Mouse (Mus musculus) cortical plate, adult 2 months (tissue): ENCODE measurements around the gene Pnpla5. TPM values are rescaled to one million over a fixed set of nuclear protein-coding genes. Genes with fewer than 3 reads are reported as not detected.
"Not testable (repeated sequence)": the region's sequence is repeated elsewhere in the genome, so short reads cannot be mapped to it uniquely, and the experiment has no call there.

ENCODE experiments used
- H3K27ac ChIP-seq: fragments of 200-500 bp; 2 replicates; pipeline ENCODE4 v1.5.1; 2012; ENCODE audit warnings: low read length, control low read depth, inconsistent platforms; ENCODE audit not compliant: insufficient read depth
- H3K4me1 ChIP-seq: fragments of 200-500 bp; 2 replicates; pipeline ENCODE4 v1.6.1; 2011; ENCODE audit warnings: low read length; ENCODE audit not compliant: control insufficient read depth, insufficient read depth
- H3K4me3 ChIP-seq: fragments of 200-500 bp; 2 replicates; pipeline ENCODE4 v1.5.1; 2011; ENCODE audit warnings: mild to moderate bottlenecking, low read length, control low read depth; ENCODE audit not compliant: insufficient read depth
- CTCF ChIP-seq: fragments of 200-500 bp; IDR thresholded peaks from 2 replicates; pipeline ENCODE4 v1.5.1; 2011; ENCODE audit warnings: mild to moderate bottlenecking, control low read depth, low read length; ENCODE audit not compliant: insufficient read depth; ENCODE audit errors: extremely low read depth
- POLR2A ChIP-seq: fragments of 200-500 bp; IDR thresholded peaks from 2 replicates; pipeline ENCODE4 v1.6.1; 2011; ENCODE audit warnings: mild to moderate bottlenecking, low read length, control low read depth; ENCODE audit not compliant: insufficient read depth; ENCODE audit errors: extremely low read depth
- polyA plus RNA-seq: library from polyadenylated mRNA; depleted of rRNA; stranded (reverse); fragments of >200 nt; gene quantifications from 2 replicates; pipeline ENCODE4 v1.2.3, GENCODE M21; 2012; rRNA removed

The Pnpla5 gene
- not detected in 2 replicates for polyA plus RNA-seq

DNA sequence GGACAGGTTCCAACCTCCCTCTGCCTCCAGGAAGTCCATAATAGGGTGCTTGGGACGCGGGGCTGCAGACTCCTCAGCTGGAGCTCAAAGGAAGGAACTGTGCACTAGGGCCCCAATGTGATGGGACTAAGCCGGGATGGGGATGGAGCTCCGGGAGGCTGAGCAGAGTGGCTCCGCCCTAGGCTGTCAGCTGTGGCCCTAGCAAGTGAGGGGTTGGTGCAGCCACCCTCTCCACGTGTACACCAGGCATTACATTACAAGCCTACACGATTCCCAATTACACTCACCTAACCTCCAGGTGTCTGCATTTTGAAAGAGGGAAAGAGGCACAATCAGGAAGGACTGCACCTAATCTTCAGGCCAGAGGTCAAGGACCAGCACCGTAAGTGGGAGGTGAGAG lies at the start of gene Pnpla5:
TSS of gene Pnpla5 (minus strand) at position 101 of the 400 bp plus-strand sequence.
- H3K4me3 ChIP-seq: no peak within 1 kb of the TSS
- H3K27ac ChIP-seq: no peak within 1 kb of the TSS
- H3K4me1 ChIP-seq: no peaks in the 10 kb centered on the region
- no peak for TF ChIP-seq POLR2A
- TF ChIP-seq CTCF: no peak

DNA sequence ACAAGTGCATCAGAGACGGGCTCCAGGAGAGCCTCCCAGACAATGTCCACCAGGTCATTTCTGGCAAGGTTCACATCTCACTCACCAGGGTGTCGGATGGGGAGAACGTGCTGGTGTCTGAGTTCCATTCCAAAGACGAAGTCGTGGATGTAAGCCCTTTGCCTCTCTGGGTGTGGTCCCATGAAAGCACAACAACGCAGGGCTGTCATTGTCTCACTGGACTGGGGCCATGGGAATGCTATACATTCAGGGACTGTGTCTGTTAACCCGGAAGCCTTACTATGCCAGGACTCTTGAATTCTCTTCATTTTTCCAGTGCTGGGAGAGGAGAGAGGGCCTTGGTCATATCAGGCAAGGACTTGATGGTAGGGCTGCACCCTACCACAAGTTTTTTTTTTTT lies 48.2 kb upstream of the Pnpla5 start:
- TF ChIP-seq POLR2A (no peak), CTCF (no peak)
- H3K4me3 ChIP-seq: no peak overlapping the region
- H3K4me1 ChIP-seq: no peaks in the 10 kb centered on the region
- no peak overlapping the region for H3K27ac ChIP-seq

DNA sequence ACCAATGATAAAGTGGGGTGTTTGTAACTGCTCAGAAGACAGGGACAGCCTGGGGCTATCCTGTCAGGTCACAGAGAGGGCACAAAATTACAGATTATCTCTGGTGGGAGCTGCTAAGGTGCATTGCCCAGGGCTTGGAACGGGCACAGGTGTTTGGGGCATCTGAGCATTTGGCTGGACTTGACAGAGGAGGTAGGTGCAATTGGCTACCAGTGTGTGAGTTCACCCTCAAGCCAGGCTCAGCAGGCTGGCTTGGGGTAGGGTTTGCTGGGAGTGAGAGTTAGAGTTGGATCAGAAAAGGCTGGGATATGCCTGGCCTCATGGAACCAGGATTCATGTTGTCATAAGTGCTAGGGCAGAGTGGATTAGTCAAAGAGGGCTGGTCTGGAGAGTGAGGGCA lies 46.5 kb upstream of the Pnpla5 start:
- no peak overlapping the region for H3K27ac ChIP-seq
- H3K4me3 ChIP-seq: no peak overlapping the region; the same call in 1 of the 2 replicates
- no peak for TF ChIP-seq POLR2A
- no peak for TF ChIP-seq CTCF
- no peaks in the 10 kb centered on the region for H3K4me1 ChIP-seq

DNA sequence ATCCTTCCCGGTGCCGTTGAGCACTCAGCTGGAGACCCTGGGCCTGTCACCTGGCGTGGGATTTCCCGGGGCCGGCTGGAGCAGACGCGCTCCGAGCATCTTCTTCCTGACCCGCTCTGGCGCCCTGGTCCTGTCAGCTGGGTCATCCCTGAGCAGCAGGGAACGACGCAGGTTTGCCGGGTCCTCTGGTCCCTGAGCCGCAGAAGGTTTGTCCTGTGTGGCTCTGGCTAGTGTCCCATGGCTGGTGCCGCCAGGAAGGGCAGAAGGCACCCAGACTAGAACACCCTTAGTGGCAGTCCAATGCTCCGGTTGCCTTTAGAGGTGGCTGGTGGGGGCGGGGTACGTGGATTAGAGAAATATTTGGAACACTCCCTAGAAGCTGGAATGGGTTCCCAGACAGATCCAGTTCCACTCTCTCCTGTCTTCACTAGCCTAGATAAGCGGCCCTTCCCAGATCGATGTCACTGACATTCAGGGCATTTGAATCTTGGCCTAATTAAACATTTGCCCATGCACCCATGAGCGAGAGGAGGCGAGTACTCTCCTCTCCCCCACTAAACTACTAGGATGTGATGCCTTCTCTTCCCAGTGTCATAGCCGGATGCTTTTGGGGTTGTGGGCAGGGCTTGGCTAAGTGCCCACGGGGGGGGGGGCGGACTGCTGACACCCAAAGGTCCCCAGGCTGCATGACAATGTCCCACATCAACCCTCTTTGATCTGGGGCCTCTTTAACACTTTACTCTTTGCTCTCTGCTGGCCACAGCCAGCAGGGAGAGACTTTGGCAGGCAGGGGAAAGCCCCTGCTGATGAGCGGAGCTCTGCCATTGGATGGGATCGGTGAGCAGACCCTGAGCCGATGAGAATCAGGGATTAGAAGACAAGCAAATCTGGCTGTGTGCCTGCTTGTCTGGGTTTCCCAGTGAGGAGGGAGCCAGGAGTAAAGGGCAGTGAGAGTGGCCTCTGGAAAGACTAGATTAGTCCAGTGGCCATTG lies 45.5 kb upstream of the Pnpla5 start:
- no peak overlapping the region for H3K27ac ChIP-seq
- TF ChIP-seq CTCF: no peak
- no peak for TF ChIP-seq POLR2A
- H3K4me3 ChIP-seq: peak overlapping the region; percentile 59
- H3K4me1 ChIP-seq: no peaks in the 10 kb centered on the region

DNA sequence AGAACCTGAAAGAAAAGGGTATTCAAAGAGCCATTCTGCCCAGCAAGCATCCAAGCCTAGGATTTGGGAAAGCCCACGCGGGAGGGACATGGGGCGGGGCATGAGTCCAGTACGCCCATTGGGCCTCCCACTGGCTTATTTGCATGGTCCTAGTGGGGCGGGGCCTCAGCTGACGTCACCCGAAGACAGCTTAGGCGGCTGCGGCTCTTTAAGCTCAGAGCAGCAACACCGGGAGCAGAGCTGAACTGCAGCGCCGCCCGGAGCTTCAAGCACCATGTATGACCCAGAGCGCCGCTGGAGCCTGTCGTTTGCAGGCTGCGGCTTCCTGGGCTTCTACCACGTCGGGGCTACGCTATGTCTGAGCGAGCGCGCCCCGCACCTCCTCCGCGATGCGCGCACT lies 44.6 kb upstream of the Pnpla5 start, which contains the start of gene Pnpla3:
TSS of gene Pnpla3 (plus strand) at position 238 of the 400 bp plus-strand sequence.
- H3K4me3 ChIP-seq: peak within 1 kb of the TSS; percentile 59
- H3K4me1 ChIP-seq: no peaks in the 10 kb centered on the region
- peak within 1 kb of the TSS; percentile 22; the same call in 1 of the 2 replicates for H3K27ac ChIP-seq
- TF ChIP-seq CTCF (no peak), POLR2A (peak; percentile 99)

DNA sequence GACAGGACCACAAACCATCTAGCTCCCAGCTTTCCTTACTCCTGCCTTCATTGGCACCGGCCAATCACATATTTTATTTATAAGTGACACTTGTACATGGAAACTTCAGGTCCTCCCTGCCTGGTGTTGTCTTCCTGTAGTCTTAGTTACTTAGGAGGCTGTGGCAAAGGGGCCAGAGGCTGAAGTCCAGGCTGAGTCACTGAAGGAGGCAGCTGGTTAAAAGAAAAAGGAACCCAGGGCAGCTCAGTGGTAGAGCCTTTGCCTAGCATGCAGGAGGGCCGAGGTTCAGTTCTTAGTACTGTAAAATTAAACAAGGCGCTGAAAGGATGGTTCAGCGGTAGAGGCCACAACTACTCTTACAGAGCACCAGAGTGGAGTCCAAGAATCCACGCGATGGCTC lies 43.8 kb upstream of the Pnpla5 start:
- Histone ChIP-seq H3K27ac (no peak overlapping the region), H3K4me3 (no peak overlapping the region), H3K4me1 (no peaks in the 10 kb centered on the region)
- TF ChIP-seq CTCF (no peak), POLR2A (no peak)

DNA sequence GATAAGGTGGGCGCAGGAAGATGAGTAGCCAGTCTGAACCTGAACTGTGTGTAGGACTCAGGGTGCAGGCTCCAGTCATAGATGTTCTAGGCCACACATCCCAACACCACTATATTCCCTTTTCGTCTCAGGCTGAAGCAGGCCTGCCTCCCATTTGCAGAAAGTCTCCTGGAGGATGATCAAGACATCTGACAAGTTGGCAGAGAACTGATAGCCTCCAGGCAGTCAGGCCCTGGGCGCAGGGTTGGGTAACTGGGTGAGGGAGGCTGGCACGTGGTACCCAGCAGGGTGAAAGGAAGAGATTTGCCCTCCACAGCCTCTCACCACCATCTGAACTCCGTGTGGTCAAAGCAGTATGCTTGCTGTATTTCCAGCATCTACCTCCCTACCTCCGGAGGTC lies 38.9 kb upstream of the Pnpla5 start:
- Histone ChIP-seq H3K27ac (no peak overlapping the region), H3K4me1 (no peaks in the 10 kb centered on the region), H3K4me3 (no peak overlapping the region)
- TF ChIP-seq POLR2A (no peak), CTCF (no peak)

DNA sequence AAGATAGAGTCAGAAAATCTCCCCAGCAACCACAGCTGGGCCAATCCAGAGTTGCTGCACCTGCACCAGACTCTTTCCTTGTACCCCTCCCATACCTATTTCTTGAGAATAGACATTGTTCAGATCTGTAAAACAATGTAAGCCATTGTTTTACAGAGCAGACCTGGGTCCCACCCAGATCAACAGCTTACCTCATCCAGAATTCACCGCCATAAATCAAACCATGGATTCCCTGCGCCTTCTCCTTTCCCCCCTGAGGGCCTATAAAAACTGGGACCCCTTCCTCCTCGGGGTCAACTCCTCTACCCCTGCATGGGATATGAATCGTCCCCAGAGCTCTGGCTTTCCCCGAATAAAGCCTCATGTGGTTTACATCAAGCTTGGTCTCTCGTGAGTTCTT lies 34.6 kb upstream of the Pnpla5 start:
- H3K4me3 ChIP-seq, H3K4me1 ChIP-seq, H3K27ac ChIP-seq: not testable (repeated sequence)

DNA sequence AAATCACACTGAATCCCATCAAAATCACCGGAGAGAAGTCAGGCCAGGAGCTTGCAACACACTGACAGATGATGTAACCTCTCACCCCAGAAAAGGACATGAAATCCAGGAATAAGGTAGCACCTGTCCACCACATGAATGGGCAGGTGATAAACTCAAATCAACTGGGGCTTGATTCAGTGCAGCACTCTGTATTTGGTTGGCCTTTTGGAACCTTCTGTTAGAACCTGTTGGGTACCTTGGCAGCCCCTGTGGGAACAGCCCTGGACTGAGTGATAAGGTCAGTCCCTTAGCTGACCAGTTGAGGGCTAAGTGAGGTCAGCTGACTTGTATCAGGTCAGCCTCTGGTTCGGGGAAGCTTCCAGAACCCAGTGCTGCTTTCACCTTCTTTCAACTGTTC lies 33.2 kb upstream of the Pnpla5 start:
- no peak for TF ChIP-seq CTCF
- no peak for TF ChIP-seq POLR2A
- Histone ChIP-seq H3K27ac (no peak overlapping the region), H3K4me3 (no peak overlapping the region), H3K4me1 (no peaks in the 10 kb centered on the region)

DNA sequence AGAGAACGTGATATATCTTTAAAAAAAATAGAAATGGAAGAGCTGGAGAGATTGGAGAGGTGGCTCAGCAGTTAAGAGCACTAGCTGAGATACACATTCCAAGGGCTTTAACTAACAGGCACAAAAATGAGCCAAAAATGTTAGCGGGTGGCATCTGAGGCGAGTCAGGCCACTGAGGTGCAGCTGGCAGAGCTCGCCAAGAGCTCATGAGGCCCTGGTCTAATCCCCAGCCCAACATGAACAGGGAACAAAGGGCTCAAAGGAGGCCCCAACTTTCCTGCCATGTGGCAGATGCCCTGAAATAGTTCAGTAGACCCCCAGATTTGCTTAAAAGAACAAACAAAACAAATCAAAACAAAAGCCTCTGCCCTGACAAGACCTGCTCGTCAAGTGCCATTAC lies 18.0 kb upstream of the Pnpla5 start:
- H3K4me1 ChIP-seq: no peaks in the 10 kb centered on the region
- H3K4me3 ChIP-seq: no peak overlapping the region
- no peak overlapping the region for H3K27ac ChIP-seq
- no peak for TF ChIP-seq POLR2A
- TF ChIP-seq CTCF: no peak
